Mouse (Mus musculus) lung, embryonic 16.5 days (tissue): ENCODE measurements around the gene Mrpl28. TPM values are rescaled to one million over a fixed set of nuclear protein-coding genes. Genes with fewer than 3 reads are reported as not detected.
A peak's percentile ranks its signal among the peaks of the same experiment; 100 is the strongest.

Experiments used
- ATAC-seq: fragments of 200-750 bp; cut with Nextera tagmentation; 2 replicates; pipeline ENCODE4 v1.8.0; 2017; ENCODE audit warnings: low read depth, mild to moderate bottlenecking, moderate library complexity
- H3K27ac ChIP-seq: fragments of 300-500 bp; sonication (generic); 2 replicates; pipeline ENCODE4 v1.5.1; 2014; ENCODE audit warnings: mild to moderate bottlenecking, control low read depth, low read length
- H3K27me3 ChIP-seq: fragments of 300-500 bp; sonication (generic); 2 replicates; pipeline ENCODE4 v1.6.1; 2014; ENCODE audit warnings: low read depth, low read length, mixed read lengths; ENCODE audit not compliant: control insufficient read depth, insufficient read depth
- H3K36me3 ChIP-seq: fragments of 300-500 bp; sonication (generic); 2 replicates; pipeline ENCODE4 v1.6.1; 2014; ENCODE audit warnings: low read length; ENCODE audit not compliant: control insufficient read depth, insufficient read depth
- H3K4me1 ChIP-seq: fragments of 300-500 bp; sonication (generic); replicated peaks from 2 replicates; pipeline ENCODE4 v1.6.1; 2014; ENCODE audit warnings: low read length, mixed read lengths; ENCODE audit not compliant: control insufficient read depth, insufficient read depth
- H3K4me2 ChIP-seq: fragments of 300-500 bp; sonication (generic); 2 replicates; pipeline ENCODE4 v1.6.1; 2014; ENCODE audit warnings: low read depth, low read length, control low read depth
- H3K4me3 ChIP-seq: fragments of 300-500 bp; sonication (generic); 2 replicates; pipeline ENCODE4 v1.5.1; 2014; ENCODE audit warnings: mild to moderate bottlenecking, low read length, control low read depth
- H3K9ac ChIP-seq: fragments of 300-500 bp; sonication (generic); 2 replicates; pipeline ENCODE4 v1.6.1; 2014; ENCODE audit warnings: low read length, control low read depth
- H3K9me3 ChIP-seq: fragments of 300-500 bp; sonication (generic); 2 replicates; pipeline ENCODE4 v1.6.1; 2016; ENCODE audit warnings: low read length; ENCODE audit not compliant: control insufficient read depth
- WGBS: fragments of 180-500 bp; shearing (Covaris S2); extraction: QIAGEN DNeasy Blood & Tissue Kit; methylation state at CpG from one replicate; pipeline ENCODE4 v1.1.7; 2014; 5-methylcytosine and 5-hydroxymethylcytosine counted together
- polyA plus RNA-seq: library from polyadenylated mRNA; unstranded; fragments of >200 nt; fragmentation: Nextera tagmentation; extraction: Ambion mirVana; gene quantifications from 2 replicates; pipeline ENCODE4 v1.2.1, GENCODE M21; 2015

Gene Mrpl28
- 188 and 194 TPM in 2 replicates for polyA plus RNA-seq

- H3K4me1 ChIP-seq: peaks cover 13% of the 10 kb centered on the region
- 0 out of 2 replicates have a peak within 1 kb of the TSS, but pooled peaks have one; percentile 58 for H3K27ac ChIP-seq
- no peaks in the 10 kb centered on the region for H3K9me3 ChIP-seq
- H3K4me3 ChIP-seq: peak within 1 kb of the TSS; percentile 97
- peak within 1 kb of the TSS; percentile 92 for H3K4me2 ChIP-seq
- under 1% methylated on average over 32 of the region's 32 CpGs for WGBS
- peaks cover 2% of the 10 kb centered on the region; the same call in 1 of the 2 replicates for H3K27me3 ChIP-seq
- peaks cover 12% of the 10 kb centered on the region; the same call in 1 of the 2 replicates for H3K36me3 ChIP-seq
- peak within 1 kb of the TSS; percentile 88 for H3K9ac ChIP-seq
- peak; percentile 92 for ATAC-seq
Measured at GRCm38 (mm10) chr17:26123267-26123684, at the start of gene Mrpl28. Gene Mrpl28 (plus strand): TSS chr17:26123500.

GRCm38 (mm10) chr17:26075246-26075645, 48.1 kb upstream of the Mrpl28 start:
- WGBS: 50% methylated on average over 3 of the region's 3 CpGs
- ATAC-seq: no peak
- Histone ChIP-seq H3K9me3 (no peaks in the 10 kb centered on the region), H3K4me1 (no peaks in the 10 kb centered on the region), H3K9ac (no peak overlapping the region), H3K4me2 (no peak overlapping the region), H3K4me3 (no peak overlapping the region), H3K27me3 (no peaks in the 10 kb centered on the region), H3K27ac (no peak overlapping the region), H3K36me3 (no peaks in the 10 kb centered on the region)

GRCm38 (mm10) chr17:26078851-26079250, 44.4 kb upstream of the Mrpl28 start:
- H3K4me2 ChIP-seq: no peak overlapping the region
- H3K27ac ChIP-seq: no peak overlapping the region
- no peaks in the 10 kb centered on the region for H3K4me1 ChIP-seq
- ATAC-seq: no peak
- no peaks in the 10 kb centered on the region for H3K9me3 ChIP-seq
- H3K9ac ChIP-seq: no peak overlapping the region
- whole genome bisulfite sequencing: 67% methylated on average over 2 of the region's 2 CpGs
- no peaks in the 10 kb centered on the region for H3K27me3 ChIP-seq
- H3K36me3 ChIP-seq: peaks cover 6% of the 10 kb centered on the region
- no peak overlapping the region for H3K4me3 ChIP-seq

GRCm38 (mm10) chr17:26080867-26081266, 42.4 kb upstream of the Mrpl28 start:
- Histone ChIP-seq H3K9ac (no peak overlapping the region), H3K36me3 (peaks cover 6% of the 10 kb centered on the region), H3K4me1 (no peaks in the 10 kb centered on the region), H3K4me3 (no peak overlapping the region), H3K4me2 (no peak overlapping the region), H3K27me3 (no peaks in the 10 kb centered on the region), H3K9me3 (no peaks in the 10 kb centered on the region), H3K27ac (no peak overlapping the region)
- no peak for ATAC-seq
- WGBS: 28% methylated on average over 2 of the region's 2 CpGs

GRCm38 (mm10) chr17:26087059-26087564, 36.2 kb upstream of the Mrpl28 start:
- Histone ChIP-seq H3K4me1 (no peaks in the 10 kb centered on the region), H3K4me2 (no peak overlapping the region), H3K27me3 (no peaks in the 10 kb centered on the region), H3K9ac (no peak overlapping the region), H3K4me3 (no peak overlapping the region), H3K9me3 (no peaks in the 10 kb centered on the region), H3K27ac (no peak overlapping the region), H3K36me3 (peaks cover 3% of the 10 kb centered on the region; the same call in 1 of the 2 replicates)
- ATAC-seq: no peak
- 82% methylated on average over 9 of the region's 9 CpGs for WGBS

GRCm38 (mm10) chr17:26089905-26090632, 33.2 kb upstream of the Mrpl28 start, which contains the start of gene Decr2:
Gene Decr2 (minus strand): TSS chr17:26090337.
- H3K9ac ChIP-seq: peak within 1 kb of the TSS; percentile 78
- WGBS: under 1% methylated on average over 32 of the region's 32 CpGs
- H3K27me3 ChIP-seq: no peaks in the 10 kb centered on the region
- peak within 1 kb of the TSS; percentile 74 for H3K4me2 ChIP-seq
- peak within 1 kb of the TSS; percentile 94 for H3K27ac ChIP-seq
- no peaks in the 10 kb centered on the region for H3K36me3 ChIP-seq
- ATAC-seq: peak; percentile 97
- peaks cover 8% of the 10 kb centered on the region; the same call in 1 of the 2 replicates for H3K4me1 ChIP-seq
- H3K4me3 ChIP-seq: peak within 1 kb of the TSS; percentile 67
- H3K9me3 ChIP-seq: no peaks in the 10 kb centered on the region

- no peak for ATAC-seq
- peak overlapping the region; percentile 63; the same call in 1 of the 2 replicates for H3K27ac ChIP-seq
- H3K9me3 ChIP-seq: no peaks in the 10 kb centered on the region
- WGBS: 18% methylated on average over 9 of the region's 9 CpGs
- peak overlapping the region; percentile 87 for H3K4me2 ChIP-seq
- peaks cover 8% of the 10 kb centered on the region; the same call in 1 of the 2 replicates for H3K4me1 ChIP-seq
- peak overlapping the region; percentile 92 for H3K9ac ChIP-seq
- no peaks in the 10 kb centered on the region for H3K36me3 ChIP-seq
- H3K27me3 ChIP-seq: no peaks in the 10 kb centered on the region
- H3K4me3 ChIP-seq: peak overlapping the region; percentile 79
Measured at GRCm38 (mm10) chr17:26094531-26095110, 28.7 kb upstream of the Mrpl28 start.

GRCm38 (mm10) chr17:26095121-26095740, 28.1 kb upstream of the Mrpl28 start, which contains the start of gene Nme4:
Gene Nme4 (minus strand): TSS chr17:26095602.
- Histone ChIP-seq H3K4me2 (peak within 1 kb of the TSS; percentile 87), H3K4me1 (peaks cover 8% of the 10 kb centered on the region; the same call in 1 of the 2 replicates), H3K27ac (peak within 1 kb of the TSS; percentile 63; the same call in 1 of the 2 replicates), H3K4me3 (peak within 1 kb of the TSS; percentile 79), H3K27me3 (no peaks in the 10 kb centered on the region), H3K9me3 (no peaks in the 10 kb centered on the region), H3K36me3 (no peaks in the 10 kb centered on the region), H3K9ac (peak within 1 kb of the TSS; percentile 92)
- WGBS: 1% methylated on average over 45 of the region's 47 CpGs
- peak; percentile 79 for ATAC-seq

GRCm38 (mm10) chr17:26098461-26098860, 24.8 kb upstream of the Mrpl28 start:
- no peaks in the 10 kb centered on the region for H3K9me3 ChIP-seq
- H3K4me3 ChIP-seq: no peak overlapping the region
- no peak for ATAC-seq
- 86% methylated on average over 7 of the region's 7 CpGs for WGBS
- H3K27me3 ChIP-seq: no peaks in the 10 kb centered on the region
- H3K4me1 ChIP-seq: peaks cover 8% of the 10 kb centered on the region; the same call in 1 of the 2 replicates
- no peak overlapping the region for H3K4me2 ChIP-seq
- H3K27ac ChIP-seq: no peak overlapping the region
- no peak overlapping the region for H3K9ac ChIP-seq
- no peaks in the 10 kb centered on the region for H3K36me3 ChIP-seq
